Mouse (Mus musculus) cerebellum, adult 18-20 months (tissue): ENCODE data around the gene Gm13289.
"Not testable (repeated sequence)": the region's sequence is repeated elsewhere in the genome, so short reads cannot be mapped to it uniquely, and the experiment has no call there.

ENCODE experiments used
- DNase-seq, 2 experiments: peaks; one replicate each; pipeline ENCODE4 v3.0.0; 2021

The Gm13289 gene

DNA sequence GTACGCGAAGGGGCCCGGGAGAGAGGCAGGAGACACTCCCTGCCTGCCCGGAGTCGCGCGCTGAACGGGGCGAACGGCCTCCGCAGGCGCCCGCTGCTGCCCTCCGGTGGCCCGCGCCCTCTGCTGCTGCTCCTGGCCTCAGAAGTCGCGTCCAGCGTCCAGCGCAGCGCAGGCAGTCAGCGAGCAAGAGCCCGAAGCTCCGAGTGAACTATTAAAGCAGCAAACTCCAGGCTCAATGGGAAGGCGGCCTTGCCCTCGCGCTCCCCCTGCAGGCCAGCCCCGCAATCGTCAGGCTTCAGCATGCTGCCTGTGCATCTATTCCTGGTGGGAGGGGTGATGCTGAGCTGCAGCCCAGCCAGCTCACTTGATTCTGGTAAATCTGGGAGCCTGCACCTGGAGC lies at the start of gene Gm13289:
TSS of gene Gm13289 (plus strand) at position 301 of the 400 bp plus-strand sequence.
- DNase-seq, result not testable (repeated sequence)

DNA sequence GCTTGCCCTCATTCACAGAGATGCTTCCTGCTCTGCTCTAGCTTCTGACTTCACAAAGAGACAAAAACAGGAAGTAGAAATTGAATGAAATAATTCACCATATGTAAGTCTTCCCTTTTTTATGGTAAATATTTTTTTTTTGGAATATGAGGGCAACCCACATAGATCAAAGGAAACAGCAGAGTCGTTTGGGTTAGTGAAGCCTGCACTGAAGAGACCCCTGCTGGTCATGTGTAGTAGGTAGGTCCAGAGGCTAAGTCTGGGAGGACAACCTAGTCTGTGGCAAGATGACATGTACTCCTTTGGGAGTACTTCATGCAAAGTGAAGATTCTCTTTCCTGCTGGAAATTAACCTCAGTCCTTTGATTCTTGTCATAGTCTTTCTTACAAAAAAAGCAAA lies 49.4 kb upstream of the Gm13289 start:
- DNase-seq, result no peak

DNA sequence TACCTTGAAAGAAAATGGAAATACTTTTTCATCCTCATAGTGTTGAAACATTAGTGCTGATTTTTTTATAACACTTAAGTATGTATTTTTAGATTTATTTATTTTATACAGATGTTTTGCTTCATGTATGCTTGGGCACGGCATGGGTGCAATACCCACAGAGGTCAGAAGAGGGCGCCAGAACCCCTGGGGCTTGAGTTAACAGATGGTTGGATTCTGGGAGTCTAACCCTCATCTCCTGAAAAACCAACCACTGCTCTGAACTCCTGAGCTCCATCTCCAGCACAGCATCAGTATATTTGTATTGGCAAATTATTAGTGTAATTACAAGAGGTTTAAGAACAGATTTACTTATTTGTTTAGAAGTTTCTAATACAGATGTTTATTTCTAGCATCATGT lies 38.2 kb upstream of the Gm13289 start:
- DNase-seq, result peak; percentile 46 to 66

DNA sequence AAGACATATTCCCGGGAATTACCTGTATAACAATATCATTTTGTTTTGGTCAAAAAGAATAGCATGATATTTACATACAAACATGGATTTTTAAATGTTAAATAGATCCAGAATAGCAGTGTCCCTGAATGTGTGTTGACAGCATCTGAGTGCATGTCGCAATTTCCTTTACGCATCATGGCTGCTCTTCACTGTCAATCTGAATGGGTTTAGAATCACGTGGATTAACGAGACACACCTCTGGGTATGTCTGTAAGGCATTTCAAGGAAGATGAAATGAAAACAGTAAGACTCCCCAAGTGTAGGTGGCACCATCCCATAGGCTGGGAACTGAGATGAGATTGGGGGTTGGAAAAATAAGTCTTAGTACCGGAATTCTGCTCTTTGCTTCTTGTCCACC lies 37.7 kb upstream of the Gm13289 start:
- no peak for DNase-seq

DNA sequence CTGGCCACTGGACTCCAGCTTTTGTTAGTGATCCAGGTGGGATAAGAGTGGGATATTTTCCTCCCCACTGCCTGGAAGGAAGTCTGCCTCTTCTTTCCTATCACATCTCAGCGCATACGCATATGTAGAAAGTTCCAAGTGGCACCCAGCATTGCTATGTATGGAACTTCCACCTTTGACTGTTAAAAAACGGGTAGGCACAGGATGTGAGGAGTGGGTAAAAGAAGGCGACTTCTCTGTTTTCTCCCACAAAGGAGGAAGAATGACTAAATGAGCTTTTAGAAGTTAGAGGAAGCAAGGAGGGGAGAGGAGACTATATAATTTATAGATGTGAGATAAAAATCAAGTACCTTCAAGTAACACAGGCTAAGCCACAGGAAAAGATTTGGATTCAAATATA lies 35.3 kb upstream of the Gm13289 start:
- DNase-seq, result no peak

DNA sequence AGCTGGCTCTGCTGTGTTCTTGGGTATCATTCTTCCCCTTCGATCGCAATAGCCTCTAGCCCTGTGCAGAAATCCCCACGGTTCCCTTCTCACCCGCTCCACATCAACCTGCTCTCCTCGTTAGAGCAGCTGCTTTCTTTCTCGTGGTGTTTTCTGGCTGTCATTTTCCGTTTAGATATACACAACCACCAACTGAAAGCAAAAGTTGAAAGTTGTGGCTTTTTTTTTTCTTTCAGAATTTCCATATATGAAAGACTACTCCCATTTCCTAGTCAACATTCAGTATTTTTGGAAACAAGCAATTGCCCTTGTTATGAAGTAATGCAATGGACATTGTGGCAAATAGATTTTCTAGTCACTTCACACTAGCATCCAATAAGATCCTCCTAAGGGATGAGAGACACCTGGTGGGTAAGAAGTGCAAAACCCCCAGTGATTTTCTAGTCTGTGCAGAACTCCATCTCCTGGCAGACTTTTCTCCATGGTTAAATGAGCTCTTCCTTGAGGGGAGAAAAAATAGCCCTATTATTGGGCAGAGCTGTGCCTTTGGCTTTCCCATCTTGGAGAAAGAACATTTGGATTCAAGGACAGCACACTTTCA lies 33.9 kb upstream of the Gm13289 start:
- DNase-seq, result no peak

DNA sequence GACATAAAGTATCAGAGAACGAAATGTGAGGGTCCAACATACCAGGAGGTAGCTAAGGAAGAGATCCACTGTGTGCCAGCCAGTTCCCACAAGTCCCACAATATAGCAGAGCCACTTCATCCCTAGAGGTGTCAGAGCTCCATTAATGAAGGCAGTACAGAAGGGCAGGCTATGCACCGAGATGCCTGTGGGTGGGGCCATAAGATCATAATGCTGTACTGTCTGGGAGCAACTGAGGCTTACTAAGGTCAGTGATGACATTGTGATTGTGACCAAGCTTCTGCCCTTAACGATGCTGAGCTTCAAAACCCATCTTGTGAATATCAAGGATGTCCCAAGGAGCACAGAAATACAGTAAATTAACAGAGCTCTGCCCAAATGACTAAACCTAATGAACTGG lies 32.5 kb upstream of the Gm13289 start:
- no peak for DNase-seq

DNA sequence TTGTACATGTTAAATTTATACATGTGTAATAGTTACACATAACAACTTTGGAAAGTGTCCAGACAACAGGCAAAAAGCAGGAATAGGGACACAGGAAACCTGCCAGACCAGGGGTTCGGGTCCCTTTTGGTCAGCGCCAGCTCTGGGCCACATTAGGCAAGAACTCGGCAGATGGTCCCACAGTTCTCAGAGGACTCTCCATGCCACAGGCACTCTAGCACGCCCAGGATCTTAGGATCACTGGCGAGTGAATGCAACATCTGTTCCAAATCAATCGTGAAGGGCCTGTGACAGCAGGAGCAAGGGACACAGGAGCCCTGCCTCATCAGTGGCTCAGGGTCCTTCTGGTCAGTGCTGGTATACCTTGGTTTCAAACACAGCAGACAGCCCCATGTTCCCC lies 26.8 kb upstream of the Gm13289 start:
- no peak for DNase-seq

DNA sequence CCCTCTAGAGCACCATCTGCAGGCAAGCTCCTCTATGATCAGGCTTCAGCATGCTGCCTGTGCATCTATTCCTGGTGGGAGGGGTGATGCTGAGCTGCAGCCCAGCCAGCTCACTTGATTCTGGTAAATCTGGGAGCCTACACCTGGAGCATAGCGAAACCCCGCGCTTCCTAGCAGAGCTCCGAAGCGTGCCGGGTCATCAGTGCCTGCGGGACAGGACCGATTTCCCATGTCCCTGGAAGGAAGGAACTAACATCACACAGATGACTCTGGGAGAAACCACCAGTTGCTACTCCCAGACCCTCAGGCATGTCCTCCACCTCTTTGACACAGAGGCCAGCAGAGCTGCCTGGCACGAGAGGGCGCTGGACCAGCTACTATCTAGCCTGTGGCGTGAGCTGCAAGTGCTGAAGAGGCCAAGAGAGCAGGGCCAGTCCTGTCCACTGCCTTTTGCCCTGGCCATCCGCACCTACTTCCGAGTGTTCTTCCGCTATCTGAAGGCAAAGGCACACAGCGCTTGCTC lies 21.8 kb upstream of the Gm13289 start, which contains the start of gene Gm13271:
TSS of gene Gm13271 (plus strand) at position 51 of the 523 bp plus-strand sequence.
- peak; percentile 69 to 77 for DNase-seq

DNA sequence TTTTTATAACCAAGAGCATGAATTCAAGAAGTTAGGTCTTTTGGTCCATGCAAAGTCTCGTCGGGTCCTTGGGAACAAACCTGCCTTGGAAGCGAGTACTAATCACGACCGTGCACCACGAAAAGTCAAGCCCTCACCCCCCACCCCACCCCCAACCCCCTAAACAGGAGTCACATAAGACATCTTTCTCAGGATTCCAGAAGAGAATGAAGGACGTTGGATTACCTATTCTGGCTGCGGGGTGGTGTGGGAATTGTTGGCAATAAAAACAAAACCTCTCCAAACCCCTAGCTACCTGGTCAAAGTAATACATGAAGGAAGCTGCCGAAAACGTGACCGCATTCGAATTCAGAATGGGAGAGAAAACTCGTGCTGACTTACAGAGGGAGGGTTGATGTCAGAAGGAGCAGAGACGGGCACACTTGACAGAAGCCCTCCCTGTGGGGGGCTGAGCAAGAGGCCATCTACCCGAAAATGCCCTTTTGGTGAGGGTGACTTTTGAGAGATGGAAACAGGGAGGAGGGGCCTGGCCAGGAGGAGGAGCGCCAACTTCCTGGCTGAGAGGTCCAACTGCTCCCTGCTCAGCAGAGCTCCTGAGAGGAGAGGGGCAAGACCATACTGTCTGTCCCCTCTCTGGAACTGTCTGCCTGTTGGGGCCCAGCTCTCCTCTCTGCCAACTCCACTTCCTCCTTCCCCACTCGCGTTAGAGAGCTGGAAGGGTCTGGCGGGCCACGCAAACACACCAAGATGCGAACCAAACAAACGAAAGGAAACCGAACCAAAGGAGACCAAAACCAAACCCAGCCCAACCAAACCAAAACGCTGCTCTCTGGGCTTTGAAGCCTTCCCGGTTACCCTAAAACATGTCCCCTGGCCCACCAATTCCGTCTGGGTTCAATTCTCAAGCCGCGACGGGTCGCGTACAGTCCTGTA lies 19.9 kb upstream of the Gm13289 start:
- peak in 1 of 2 experiments; percentile 27 for DNase-seq

DNA sequence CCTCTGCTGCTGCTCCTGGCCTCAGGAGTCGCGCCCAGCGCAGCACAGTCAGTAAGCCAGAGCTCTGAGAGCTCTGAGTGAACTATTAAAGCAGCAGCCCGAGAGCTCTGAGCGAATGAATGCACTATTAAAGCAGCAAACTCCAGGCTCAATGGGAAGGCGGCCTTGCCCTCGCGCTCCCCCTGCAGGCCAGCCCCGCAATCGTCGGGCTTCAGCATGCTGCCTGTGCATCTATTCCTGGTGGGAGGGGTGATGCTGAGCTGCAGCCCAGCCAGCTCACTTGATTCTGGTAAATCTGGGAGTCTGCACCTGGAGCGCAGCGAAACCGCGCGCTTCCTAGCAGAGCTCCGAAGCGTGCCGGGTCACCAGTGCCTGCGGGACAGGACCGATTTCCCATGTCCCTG lies 19.1 kb upstream of the Gm13289 start:
- peak; percentile 87 to 93 for DNase-seq

DNA sequence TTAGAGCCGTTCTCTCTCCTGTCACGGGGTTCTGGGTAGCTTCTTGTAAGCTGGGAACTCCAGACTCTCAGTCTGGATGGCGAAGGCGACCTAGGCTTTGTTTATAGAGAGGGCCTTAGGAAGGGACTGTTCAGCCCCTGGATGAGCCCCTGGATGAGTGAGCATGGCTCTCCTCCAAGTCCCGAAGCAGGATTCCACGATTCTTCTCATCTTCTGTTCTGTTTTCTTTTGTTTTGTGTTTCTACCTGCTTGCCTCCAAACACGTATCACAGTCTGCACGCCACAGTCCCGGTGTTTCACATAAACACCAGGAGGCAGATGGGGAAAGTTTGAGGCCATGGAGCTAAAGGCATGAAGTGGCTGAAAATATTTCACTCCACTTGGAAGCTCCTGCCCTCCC lies 18.0 kb upstream of the Gm13289 start:
- not testable (repeated sequence) for DNase-seq

DNA sequence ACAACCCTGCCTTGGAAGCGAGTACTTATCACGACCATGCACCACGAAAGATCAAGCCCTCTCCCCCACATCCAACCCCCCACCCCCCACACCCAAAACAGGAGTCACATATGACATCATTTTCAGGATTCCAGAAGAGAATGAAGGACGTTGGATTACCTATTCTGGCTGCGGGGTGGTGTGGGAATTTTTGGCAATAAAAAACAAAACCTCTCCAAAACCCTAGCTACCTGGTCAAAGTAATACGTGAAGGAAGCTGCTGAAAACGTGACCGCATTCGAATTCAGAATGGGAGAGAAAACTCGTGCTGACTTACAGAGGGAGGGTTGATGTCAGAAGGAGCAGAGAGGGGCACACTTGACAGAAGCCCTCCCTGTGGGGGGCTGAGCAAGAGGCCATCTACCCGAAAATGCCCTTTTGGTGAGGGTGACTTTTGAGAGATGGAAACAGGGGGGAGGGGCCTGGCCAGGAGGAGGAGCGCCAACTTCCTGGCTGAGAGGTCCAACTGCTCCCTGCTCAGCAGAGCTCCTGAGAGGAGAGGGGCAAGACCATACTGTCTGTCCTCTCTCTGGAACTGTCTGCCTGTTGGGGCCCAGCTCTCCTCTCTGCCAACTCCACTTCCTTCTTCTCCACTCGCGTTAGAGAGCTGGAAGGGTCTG lies 17.0 kb upstream of the Gm13289 start, which contains the start of gene Gm13283:
TSS of gene Gm13283 (plus strand) at position 510 of the 659 bp plus-strand sequence.
- peak in 1 of 2 experiments; percentile 48 for DNase-seq

DNA sequence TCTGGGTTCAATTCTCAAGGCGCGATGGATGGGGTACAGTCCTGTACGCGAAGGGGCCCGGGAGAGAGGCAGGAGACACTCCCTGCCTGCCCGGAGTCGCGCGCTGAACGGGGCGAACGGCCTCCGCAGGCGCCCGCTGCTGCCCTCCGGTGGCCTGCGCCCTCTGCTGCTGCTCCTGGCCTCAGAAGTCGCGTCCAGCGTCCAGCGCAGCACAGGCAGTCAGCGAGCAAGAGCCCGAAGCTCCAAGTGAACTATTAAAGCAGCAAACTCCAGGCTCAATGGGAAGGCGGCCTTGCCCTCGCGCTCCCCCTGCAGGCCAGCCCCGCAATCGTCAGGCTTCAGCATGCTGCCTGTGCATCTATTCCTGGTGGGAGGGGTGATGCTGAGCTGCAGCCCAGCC lies 16.3 kb upstream of the Gm13289 start:
- DNase-seq, result peak; percentile 73 to 76

DNA sequence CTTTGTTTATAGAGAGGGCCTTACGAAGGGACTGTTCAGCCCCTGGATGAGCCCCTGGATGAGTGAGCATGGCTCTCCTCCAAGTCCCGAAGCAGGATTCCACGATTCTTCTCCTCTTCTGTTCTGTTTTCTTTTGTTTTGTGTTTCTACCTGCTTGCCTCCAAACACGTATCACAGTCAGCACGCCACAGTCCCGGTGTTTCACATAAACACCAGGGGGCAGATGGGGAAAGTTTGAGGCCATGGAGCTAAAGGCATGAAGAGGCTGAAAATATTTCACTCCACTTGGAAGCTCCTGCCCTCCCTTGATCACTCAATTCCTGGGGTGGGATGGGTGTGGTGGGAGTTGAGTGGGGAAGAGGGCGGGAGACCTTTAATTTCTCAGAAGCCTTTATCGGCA lies 14.9 kb upstream of the Gm13289 start:
- DNase-seq, result peak; percentile 65 to 74

DNA sequence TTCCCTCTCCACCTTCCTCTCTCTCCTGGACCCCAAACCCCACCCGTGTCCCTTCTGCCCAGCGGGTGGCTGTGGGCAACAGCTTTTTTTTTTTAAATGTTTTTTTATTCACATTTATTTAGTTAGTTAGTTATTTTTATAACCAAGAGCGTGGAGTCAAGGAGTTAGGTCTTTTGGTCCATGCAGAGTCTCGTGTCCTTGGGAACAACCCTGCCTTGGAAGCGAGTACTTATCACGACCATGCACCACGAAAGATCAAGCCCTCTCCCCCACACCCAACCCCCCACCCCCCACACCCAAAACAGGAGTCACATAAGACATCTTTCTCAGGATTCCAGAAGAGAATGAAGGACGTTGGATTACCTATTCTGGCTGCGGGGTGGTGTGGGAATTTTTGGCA lies 14.4 kb upstream of the Gm13289 start:
- DNase-seq, result peak in 1 of 2 experiments; percentile 33

DNA sequence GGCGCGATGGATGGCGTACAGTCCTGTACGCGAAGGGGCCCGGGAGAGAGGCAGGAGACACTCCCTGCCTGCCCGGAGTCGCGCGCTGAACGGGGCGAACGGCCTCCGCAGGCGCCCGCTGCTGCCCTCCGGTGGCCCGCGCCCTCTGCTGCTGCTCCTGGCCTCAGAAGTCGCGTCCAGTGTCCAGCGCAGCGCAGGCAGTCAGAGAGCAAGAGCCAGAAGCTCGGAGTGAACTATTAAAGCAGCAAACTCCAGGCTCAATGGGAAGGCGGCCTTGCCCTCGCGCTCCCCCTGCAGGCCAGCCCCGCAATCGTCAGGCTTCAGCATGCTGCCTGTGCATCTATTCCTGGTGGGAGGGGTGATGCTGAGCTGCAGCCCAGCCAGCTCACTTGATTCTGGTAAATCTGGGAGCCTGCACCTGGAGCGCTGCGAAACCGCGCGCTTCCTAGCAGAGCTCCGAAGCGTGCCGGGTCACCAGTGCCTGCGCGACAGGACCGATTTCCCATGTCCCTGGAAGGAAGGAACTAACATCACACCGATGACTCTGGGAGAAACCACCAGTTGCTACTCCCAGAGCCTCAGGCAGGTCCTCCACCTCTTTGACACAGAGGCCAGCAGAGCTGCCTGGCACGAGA lies 13.2 kb upstream of the Gm13289 start:
- peak; percentile 55 to 60 for DNase-seq

DNA sequence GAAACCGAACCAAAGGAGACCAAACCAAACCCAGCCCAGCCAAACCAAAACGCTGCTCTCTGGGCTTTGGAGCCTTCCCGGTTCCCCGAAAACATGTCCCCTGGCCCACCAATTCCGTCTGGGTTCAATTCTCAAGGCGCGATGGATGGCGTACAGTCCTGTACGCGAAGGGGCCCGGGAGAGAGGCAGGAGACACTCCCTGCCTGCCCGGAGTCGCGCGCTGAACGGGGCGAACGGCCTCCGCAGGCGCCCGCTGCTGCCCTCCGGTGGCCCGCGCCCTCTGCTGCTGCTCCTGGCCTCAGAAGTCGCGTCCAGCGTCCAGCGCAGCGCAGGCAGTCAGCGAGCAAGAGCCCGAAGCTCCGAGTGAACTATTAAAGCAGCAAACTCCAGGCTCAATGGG lies 3.2 kb upstream of the Gm13289 start, which contains the start of gene Gm13290:
TSS of gene Gm13290 (plus strand) at position 301 of the 400 bp plus-strand sequence.
- not testable (repeated sequence) for DNase-seq

DNA sequence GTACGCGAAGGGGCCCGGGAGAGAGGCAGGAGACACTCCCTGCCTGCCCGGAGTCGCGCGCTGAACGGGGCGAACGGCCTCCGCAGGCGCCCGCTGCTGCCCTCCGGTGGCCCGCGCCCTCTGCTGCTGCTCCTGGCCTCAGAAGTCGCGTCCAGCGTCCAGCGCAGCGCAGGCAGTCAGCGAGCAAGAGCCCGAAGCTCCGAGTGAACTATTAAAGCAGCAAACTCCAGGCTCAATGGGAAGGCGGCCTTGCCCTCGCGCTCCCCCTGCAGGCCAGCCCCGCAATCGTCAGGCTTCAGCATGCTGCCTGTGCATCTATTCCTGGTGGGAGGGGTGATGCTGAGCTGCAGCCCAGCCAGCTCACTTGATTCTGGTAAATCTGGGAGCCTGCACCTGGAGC lies 2.8 kb downstream of the Gm13289 start, which contains the start of gene Gm13272:
TSS of gene Gm13272 (plus strand) at position 301 of the 400 bp plus-strand sequence.
- not testable (repeated sequence) for DNase-seq

DNA sequence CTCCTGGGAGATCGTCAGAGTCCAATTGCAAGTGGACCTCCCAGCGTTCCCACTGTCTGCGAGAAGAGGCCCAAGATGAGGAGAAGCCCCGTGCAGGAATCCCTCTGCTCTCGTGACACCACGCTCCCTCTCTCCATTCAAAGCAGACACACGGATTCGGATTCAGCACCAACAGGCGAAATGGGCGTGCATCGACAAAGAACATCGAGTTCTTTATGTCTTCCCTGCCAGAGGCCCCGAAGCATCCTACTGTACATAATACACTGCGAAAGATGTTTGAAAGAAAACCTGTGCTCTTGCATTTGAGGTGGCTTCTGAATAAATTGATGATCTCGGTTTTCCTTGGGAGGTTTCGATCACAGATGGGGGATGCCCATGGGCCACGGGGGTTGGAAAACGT lies 3.6 kb downstream of the Gm13289 start:
- DNase-seq, result peak in 1 of 2 experiments; percentile 20

DNA sequence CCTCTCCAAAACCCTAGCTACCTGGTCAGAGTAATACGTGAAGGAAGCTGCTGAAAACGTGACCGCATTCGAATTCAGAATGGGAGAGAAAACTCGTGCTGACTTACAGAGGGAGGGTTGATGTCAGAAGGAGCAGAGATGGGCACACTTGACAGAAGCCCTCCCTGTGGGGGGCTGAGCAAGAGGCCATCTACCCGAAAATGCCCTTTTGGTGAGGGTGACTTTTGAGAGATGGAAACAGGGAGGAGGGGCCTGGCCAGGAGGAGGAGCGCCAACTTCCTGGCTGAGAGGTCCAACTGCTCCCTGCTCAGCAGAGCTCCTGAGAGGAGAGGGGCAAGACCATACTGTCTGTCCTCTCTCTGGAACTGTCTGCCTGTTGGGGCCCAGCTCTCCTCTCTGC lies 5.1 kb downstream of the Gm13289 start, which contains the start of gene Ifnz:
TSS of gene Ifnz (plus strand) at position 301 of the 400 bp plus-strand sequence.
- DNase-seq, result not testable (repeated sequence)

DNA sequence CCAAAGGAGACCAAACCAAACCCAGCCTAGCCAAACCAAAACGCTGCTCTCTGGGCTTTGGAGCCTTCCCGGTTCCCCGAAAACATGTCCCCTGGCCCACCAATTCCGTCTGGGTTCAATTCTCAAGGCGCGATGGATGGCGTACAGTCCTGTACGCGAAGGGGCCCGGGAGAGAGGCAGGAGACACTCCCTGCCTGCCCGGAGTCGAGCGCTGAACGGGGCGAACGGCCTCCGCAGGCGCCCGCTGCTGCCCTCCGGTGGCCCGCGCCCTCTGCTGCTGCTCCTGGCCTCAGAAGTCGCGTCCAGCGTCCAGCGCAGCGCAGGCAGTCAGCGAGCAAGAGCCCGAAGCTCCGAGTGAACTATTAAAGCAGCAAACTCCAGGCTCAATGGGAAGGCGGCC lies 5.6 kb downstream of the Gm13289 start:
- peak in 1 of 2 experiments; percentile 19 for DNase-seq
